Mouse (Mus musculus) brain, adult 10 weeks (tissue): ENCODE results near the gene Olfr160. TPM values are rescaled to one million over a fixed set of nuclear protein-coding genes. Genes with fewer than 3 reads are reported as not detected.

Source experiments
- polyA plus RNA-seq: library from polyadenylated mRNA; stranded (reverse); fragments of 350-450 nt; fragmentation: Illumina TruSeq; extraction: RNeasy Lipid Tissue Mini Kit (QIAGEN cat#74804); gene quantifications from one replicate; pipeline ENCODE4 v1.2.3, GENCODE M21; 2015; ENCODE audit warnings: low read depth, low replicate concordance

Gene Olfr160
- polyA plus RNA-seq, result not detected

GRCm38 (mm10) chr9:37716150-37716549 lies at the start of gene Olfr160:
Olfr160 (minus strand) TSS chr9:37716250.

GRCm38 (mm10) chr9:37744806-37745205 lies 28.8 kb upstream of the Olfr160 start, which contains the start of gene Olfr874:
Olfr874 (plus strand) TSS chr9:37745106.

GRCm38 (mm10) chr9:37669115-37669514 lies 46.9 kb downstream of the Olfr160 start, which contains the start of gene Panx3:
Panx3 (minus strand) TSS chr9:37669235.

Other genes with a start within 250 kb of the Olfr160 start
- gene Msantd2, start 226.9 kb downstream of the Olfr160 start, polyA plus RNA-seq, result 22.5 TPM
- gene Esam, start 188.2 kb downstream of the Olfr160 start, polyA plus RNA-seq, result 23.7 TPM
- 5.3 TPM for gene Vsig2, start 177.0 kb downstream of the Olfr160 start, polyA plus RNA-seq
- 1,626 TPM for gene Nrgn, start 163.3 kb downstream of the Olfr160 start, polyA plus RNA-seq
- 19.7 TPM for gene Siae, start 160.6 kb downstream of the Olfr160 start, polyA plus RNA-seq
- 9.7 TPM for gene Spa17, start 102.5 kb downstream of the Olfr160 start, polyA plus RNA-seq
- gene Tbrg1, start 58.9 kb downstream of the Olfr160 start, polyA plus RNA-seq, result 69.8 TPM
- gene Panx3, start 47.0 kb downstream of the Olfr160 start, polyA plus RNA-seq, result not detected
- not detected for gene Olfr874, start 28.9 kb upstream of the Olfr160 start, polyA plus RNA-seq
- not detected for gene Olfr875, start 55.6 kb upstream of the Olfr160 start, polyA plus RNA-seq
- gene Olfr876, start 86.8 kb upstream of the Olfr160 start, polyA plus RNA-seq, result not detected
- gene Olfr877, start 138.0 kb upstream of the Olfr160 start, polyA plus RNA-seq, result not detected
- not detected for gene Olfr145, start 180.5 kb upstream of the Olfr160 start, polyA plus RNA-seq
- gene Olfr878, start 201.6 kb upstream of the Olfr160 start, polyA plus RNA-seq, result not detected